Mouse (Mus musculus): ENCODE measurements around the gene Arf6. TPM values are rescaled to one million over a fixed set of nuclear protein-coding genes. Genes with fewer than 3 reads are reported as not detected.
"Not testable (repeated sequence)": the region's sequence is repeated elsewhere in the genome, so short reads cannot be mapped to it uniquely, and the experiment has no call there.

The Arf6 gene
- total RNA-seq (2022), result 10 to 100 TPM; 53.1 to 59.5 (median 56.7) TPM

DNA sequence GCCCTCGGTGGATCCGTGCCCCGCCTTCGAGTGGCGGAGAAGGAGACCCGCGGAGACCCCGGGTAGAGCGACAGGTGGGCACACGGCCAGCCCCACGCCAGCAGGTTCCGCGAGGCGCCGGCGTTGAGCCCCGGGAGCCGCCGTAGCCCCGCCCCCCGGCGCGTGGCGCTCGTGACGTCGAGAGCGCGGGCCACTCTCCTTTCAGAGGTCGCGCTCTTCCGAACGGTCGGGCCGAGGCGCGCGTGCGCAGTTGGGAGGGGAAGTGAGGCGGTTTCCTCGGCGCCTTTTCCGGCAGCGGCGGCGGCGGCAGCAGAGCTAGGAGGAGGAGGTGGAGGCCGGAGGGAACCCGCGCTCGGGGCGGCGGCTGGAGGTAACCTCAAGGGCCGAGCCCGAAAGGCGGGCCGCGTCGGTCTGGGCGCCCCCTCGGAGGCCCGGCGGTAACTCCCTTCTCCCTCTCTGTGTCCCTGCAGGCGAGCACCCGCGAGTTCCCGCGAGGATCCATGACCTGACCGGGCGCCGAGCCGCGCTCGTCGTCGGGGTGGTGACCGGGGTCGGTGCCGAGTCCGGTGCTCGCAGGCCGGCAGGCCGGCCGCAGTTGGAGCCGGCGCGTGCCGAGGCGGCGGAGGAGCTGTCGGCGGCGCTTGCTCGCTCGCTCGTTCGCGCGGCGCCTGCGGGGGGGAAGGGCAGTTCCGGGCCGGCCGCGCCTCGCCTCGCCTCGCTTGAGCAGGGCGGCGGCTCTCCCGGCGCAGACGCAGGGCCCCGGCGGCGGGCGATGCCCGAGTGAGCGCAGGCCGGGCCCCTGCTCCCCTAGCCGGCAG lies at the start of gene Arf6, which contains the start of gene Gm9887:
TSS of gene Arf6 (plus strand) at position 297 of the 818 bp plus-strand sequence.
TSS of gene Gm9887 (minus strand) at position 605 of the 818 bp plus-strand sequence.
- DNase-seq (ENCODE audit: low spot score in 2 of 2), result peak; percentile 95 to 97

DNA sequence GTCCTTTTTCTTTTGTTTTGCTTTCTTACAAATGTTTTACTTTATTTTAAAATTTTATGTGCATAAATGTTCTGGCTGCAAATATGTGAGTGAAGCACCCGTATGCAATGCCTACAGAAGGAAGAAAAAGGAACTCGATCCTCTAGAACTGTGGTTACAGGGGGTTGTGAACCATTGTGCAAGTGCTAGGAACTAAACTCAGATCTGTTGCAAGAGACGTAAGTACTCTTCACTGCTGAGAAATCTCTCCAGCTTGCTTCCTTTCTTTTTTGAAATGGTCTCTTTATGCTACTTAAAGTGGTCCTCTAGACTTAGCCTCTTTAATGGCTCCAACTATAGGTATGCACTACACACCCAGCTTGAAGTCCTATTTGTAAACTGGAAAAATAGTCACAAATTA lies 40.8 kb upstream of the Arf6 start:
- no peak for DNase-seq (ENCODE audit: low spot score in 2 of 2)

DNA sequence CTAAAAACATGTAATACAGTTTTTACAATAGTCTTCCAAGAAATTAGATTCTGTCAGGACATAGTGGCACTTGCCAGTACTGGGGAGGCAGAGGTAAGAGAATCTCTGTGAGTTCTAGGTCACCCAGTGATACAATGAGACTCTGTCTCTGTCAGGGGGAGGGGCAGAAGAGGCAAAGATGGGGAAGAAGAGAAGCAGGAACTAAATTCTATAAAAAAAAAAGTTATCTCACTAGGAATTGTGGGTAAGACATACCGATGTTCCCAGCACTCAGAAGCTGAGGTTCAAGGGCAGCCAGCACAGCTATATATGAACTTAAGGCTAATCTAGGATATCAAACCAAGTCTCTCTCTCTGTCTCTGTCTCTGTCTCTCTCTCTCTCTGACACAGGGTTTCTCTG lies 39.8 kb upstream of the Arf6 start:
- no peak for DNase-seq (ENCODE audit: low spot score in 2 of 2)

DNA sequence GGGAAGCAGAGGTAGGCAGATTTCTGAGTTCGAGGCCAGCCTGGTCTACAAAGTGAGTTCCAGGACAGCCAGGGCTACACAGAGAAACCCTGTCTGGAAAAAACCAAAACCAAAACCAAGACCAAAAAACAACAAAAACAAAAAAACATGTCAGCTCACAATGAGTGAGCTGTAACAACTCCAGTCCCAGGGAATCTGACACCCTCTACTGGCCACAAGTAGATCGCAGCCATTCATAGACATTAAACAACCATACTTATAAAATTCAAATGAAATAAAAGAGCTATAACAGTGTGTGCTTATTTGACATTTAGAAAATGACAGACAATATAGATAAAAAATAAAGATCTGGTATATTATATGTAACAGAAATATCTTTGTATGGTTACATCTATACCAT lies 38.4 kb upstream of the Arf6 start:
- no peak for DNase-seq (ENCODE audit: low spot score in 2 of 2)

DNA sequence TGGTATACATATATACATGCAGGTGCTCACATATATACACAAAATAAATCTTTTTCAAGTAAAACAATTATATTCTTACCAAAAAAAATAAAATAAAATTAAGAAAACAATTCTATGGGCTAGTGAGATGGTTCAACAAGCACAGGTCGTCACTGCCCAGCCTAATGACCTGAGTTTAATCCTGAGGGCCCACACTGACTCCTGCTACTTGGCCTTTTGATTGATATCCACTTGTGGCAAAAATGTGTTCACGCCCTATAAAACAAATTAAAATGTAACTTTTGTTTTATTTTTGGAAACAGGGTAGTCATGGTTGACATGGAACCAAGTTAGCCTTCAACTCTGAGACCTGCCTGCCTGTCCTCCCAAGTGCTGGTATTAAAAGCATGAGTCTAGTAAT lies 22.0 kb upstream of the Arf6 start:
- DNase-seq (ENCODE audit: low spot score in 2 of 2), result no peak

DNA sequence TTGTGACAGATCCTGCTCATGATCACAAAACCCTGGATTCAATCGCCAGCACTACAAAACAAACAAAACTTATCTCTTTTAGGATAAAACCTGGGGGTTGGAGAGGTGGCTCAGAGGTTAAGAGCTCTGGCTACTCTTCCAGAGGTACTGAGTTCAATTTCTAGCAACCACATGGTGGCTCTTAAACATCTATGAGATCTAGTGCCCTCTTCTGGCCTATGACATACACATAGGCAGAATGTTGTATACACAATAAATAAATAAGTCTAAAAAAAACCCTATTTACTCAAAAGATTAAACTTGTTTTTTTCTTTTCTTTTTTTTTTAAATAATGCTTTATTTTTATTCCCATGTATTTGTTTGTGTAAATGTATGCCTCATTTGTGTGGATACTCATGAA lies 20.3 kb upstream of the Arf6 start:
- no peak for DNase-seq (ENCODE audit: low spot score in 2 of 2)

DNA sequence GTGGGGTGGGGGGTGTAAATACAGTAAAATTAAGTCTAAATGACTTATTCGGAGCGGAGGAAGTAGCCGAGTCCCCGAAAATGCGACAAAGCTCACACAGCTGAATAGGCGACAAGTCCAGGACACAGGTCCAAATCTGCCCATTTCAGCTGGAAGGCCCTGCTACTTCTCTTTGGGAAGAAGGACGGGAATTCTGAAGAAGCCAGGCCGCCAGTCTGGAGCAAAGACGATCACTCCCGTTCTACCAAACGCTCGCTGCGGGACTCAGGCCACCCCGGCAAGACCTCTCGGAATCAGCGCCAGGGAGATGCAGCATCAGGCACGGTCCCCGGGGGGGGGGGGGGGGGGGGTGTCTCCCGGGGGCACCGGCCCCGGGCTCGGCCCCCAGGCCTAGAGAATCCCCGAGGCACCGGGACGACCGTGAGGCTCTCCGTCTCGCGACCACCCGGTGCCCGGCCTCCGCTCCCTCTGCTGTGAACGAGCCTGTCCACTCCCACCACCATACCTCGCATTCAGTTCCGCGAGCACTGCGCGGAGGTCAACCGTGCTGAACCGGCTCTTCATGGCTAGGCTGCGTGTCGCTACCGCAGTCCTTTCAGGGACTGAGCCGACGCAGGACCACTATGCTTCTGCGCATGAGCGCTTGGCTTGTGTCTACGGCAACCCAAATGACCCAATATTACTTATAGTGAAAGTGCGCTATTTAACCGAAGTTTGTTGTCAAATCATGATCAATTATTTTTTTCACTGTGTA lies 15.2 kb upstream of the Arf6 start, which contains the start of gene Nemf:
TSS of gene Nemf (minus strand) at position 620 of the 754 bp plus-strand sequence.
- DNase-seq (ENCODE audit: low spot score in 2 of 2), result peak; percentile 77 to 79

DNA sequence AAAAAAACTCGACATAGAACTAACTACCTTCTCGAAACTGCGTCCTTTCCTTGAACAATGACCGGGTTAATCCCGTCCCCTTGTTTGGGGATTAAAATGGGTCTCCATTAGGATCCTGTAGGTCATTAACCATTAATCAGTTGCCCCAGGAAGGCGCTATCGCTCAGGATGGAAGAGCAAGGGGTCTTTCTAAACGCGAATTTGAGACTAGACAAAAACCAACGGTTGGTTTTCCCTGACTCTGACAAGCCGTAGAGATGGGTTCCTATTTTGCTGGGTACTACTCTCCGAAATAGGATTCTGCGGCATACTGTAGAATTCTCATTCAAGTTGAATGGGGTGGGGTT lies 14.7 kb upstream of the Arf6 start:
- no peak for DNase-seq (ENCODE audit: low spot score in 2 of 2)

DNA sequence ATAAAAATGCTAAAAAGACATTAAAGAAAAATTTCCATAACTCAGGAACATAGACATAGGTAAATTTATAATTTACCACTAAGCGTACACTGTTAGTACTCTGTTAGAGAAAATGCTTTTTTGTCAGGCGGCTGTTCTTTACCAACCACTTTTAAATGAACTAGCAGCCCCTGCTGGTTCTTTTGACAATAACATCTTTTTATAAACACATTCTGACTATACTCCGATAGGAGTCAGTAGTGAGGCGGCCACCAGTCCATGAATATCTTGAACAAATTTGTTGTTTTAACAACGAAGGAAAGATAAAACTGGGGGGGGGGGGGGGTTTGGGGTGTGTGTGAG lies 11.3 kb upstream of the Arf6 start:
- DNase-seq (ENCODE audit: low spot score in 2 of 2), result peak in 1 of 2 experiments; percentile 61

DNA sequence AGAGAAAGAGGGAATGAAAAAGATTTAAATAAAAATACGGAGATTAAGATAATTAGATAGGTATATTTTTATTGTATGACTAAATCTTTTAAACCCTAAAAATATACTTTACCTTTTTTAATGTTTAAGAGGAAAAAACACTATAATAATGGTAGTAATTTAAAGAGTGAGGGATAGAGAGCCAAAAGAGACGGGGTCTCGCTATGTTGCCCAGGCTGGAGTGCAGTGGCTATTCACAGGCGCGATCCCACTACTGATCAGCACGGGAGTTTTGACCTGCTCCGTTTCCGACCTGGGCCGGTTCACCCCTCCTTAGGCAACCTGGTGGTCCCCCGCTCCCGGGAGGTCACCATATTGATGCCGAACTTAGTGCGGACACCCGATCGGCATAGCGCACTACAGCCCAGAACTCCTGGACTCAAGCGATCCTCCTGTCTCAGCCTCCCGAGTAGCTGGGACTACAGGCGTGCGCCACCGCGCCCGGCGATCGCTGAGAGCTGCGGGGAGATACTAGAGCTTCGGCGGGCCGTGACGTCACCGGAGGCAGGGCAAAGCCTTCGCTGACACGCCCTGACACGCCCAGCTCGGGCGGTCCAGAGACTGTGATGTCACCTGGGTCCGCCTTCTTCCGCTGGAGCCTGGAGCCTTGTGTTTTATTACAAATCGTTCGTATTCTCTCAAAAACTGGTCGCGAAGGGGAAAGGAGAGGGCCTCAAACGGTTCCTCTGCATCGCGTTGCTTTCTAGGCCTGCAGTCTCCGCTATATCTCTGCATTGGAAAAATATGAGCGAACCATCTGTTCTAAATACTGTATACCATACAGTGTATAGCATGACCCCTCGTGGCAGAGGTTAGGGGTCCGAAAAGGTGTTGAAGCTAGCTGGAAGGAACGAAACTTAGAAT lies 10.7 kb upstream of the Arf6 start:
- peak; percentile 98 to 100 for DNase-seq (ENCODE audit: low spot score in 2 of 2)

DNA sequence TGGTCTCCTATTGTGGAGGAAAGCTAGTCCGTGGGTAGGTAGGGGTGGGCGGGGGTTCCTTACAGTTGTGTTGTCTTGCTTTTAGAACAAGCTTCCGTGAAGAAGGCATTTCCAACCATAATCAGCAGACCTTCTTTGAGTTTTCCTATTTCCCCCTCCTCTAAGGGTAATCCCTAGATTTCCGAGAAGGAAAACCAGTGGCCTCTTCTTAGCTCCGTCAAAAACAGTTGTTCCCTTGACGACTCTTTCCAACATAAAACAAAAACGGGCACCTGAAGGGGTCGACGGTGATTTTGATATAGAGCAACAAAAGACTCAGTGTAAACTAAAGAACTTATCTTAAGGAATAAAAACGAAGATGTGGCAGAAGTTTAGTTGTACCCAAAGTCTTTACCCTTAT lies 10.0 kb upstream of the Arf6 start:
- no peak for DNase-seq (ENCODE audit: low spot score in 2 of 2)

DNA sequence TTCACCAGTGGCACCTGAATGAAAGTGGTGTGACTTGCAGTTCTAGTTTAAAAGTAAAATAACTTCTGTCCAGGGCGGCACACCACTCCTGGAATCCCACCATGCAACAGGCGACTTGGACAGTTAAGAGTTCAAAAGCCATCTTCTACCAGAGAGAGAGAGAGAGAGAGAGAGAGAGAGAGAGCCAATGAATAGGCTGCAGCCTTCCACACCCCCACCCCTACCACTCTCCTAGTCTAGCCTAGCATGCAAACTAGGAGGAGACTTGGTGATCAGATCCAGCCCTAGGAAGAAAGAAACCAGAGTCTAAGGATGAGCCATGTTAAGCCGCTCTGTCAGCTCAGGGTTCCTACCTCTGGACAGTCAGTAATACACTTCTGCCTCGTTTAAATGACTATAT lies 9.6 kb upstream of the Arf6 start:
- no peak for DNase-seq (ENCODE audit: low spot score in 2 of 2)

DNA sequence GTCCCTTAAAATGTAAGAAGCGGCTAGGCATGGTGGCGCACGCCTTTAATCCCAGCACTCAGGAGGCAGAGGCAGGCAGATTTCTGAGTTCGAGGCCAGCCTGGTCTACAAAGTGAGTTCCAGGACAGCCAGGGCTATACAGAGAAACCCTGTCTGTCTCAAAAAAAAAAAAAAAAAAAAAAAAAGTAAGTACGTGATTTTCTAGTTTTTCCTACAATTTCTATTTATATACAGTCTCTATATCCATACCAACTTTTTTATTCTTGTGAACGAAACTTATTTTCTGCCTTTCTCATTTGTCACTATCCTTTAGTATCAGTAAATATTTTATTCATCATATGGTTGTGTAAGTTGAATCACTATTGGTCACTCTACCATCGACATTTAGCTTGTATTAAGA lies 8.8 kb upstream of the Arf6 start:
- not testable (repeated sequence) for DNase-seq (ENCODE audit: low spot score in 2 of 2)

DNA sequence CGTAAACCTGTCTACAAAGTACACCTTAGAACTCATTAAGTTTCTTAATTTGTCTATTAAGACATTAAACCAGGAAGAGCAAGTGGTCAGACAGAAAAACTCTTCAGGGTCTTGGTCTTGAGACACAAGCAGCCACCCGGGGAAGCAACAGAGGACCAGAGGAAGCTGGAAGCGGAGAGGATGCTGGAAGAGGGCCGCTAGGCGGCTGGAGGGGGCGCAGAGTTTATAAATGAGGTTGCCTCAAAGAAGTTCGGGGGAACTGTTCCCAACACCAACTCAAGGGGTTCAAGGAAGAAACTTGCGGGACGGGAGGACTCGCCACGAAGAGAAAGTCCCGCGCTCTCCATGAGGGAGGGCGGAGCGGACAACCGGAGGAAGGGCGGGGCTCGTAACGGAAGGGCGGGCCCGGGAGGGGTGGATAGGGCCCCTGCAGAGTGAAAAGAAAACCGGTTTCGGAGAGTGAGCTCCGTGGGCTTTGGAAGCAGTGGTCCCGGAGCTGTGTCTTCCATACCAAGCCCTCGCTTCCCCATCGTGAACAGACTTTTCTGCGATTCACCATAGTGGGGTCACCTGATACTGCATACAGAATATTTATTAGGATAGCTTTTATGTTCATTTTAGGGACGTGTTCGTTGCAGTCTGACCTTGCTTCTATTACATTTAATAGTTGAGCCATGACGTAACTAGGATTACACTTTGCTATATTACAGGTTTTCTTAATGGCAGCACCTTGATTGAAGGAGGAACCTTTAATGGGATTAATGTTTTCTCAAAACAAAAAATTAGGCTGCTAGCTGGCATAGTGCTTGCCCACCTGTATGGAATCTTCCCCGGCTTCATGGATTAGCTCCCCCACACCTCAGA lies 7.8 kb upstream of the Arf6 start:
- peak in 1 of 2 experiments; percentile 42 for DNase-seq (ENCODE audit: low spot score in 2 of 2)

DNA sequence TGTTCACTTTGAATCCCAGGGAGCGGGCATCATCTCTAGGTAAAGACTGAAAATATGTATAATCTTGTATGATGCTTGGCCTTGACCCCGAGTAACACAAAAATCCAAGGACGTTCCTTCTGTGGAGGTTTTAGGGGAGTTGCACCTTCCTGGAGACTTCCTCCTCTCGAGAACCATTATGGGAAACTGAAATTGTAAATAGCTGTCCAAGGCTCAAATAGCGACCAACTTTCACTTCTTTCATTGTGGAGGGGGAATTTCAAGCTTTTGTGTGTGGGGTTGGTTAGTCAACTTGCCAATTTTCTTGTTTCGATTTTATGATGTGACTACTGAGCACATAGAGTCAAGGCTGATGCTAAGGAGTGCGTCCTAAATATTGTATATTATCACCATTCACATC lies 6.2 kb upstream of the Arf6 start:
- DNase-seq (ENCODE audit: low spot score in 2 of 2), result no peak

DNA sequence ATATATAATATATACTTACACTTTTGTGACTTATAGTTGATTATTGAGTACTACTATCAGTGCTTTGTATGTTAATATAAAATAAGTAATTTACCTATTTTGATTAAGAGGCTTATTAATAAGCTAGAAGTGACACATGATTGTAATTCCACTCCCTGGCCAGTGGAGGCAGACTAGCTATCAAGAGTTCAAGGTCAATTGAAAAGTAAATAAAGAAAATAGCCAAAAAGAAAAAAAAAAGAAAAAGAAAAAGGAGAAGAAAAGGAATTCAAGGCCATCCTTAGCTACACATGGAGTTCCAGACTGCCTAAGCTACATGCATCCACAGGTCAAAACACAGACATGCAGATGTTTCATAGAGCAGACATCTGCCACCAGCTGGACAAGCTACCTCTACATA lies 5.5 kb upstream of the Arf6 start:
- no peak for DNase-seq (ENCODE audit: low spot score in 2 of 2)

DNA sequence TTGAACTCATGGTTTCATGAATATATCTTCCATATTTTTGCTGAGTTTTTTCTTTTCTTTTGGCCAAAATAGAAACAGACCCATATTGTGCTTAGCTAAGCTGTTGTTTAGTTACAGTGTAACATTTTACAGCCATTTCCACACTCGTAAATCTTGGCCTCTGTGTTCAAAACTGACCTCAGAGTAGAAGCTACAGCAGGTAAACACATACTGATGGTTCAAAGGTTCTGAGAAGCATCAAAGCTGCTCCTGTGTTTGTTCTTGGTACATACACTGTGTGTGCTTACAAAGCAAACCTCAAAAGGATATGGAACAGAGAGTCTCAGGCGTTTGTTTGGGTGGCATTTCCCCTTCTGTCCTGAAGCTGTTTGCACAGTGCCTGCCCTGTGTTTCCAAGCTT lies 4.4 kb upstream of the Arf6 start:
- DNase-seq (ENCODE audit: low spot score in 2 of 2), result no peak

DNA sequence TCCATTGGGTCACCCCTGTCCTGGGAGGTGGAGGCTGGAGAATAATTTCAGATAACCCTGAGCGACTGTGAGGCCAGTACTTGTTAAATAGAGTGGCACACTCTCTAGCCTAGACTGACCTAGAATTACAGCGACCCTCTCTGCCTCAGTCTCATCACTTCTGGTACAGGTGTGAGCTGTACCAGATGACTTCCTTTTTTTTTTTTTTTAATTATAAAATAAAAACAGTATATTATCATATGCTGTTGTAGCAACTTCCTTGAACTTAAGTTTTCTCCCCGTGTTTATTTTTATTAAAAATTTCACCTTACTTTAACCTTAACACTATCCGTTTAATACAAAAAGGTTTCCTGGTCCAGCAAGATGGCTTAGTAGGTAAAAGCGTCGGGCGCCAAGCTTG lies 1.0 kb upstream of the Arf6 start:
- no peak for DNase-seq (ENCODE audit: low spot score in 2 of 2)

DNA sequence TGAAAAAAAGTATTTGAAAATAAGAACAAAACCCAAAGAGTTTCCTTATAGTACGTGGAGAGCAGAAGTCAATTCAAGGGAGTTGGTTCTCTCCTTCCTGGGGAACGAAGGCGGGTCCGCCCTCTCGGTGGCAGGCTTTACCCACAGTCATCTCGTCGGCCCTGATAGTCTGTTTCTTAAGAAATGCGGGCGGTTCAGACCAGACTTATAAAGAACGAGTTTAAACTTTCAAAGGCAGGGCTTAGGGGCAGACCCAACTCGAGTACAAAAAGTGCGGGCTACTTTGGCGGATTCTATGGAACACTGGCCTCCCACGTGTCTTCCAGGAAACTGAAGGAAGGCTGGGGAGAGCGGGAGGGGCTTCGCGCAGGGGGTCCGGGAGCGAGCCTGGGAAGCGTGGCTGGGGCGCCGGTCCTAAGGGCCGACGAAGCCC lies 513 bp upstream of the Arf6 start:
- no peak for DNase-seq (ENCODE audit: low spot score in 2 of 2)

DNA sequence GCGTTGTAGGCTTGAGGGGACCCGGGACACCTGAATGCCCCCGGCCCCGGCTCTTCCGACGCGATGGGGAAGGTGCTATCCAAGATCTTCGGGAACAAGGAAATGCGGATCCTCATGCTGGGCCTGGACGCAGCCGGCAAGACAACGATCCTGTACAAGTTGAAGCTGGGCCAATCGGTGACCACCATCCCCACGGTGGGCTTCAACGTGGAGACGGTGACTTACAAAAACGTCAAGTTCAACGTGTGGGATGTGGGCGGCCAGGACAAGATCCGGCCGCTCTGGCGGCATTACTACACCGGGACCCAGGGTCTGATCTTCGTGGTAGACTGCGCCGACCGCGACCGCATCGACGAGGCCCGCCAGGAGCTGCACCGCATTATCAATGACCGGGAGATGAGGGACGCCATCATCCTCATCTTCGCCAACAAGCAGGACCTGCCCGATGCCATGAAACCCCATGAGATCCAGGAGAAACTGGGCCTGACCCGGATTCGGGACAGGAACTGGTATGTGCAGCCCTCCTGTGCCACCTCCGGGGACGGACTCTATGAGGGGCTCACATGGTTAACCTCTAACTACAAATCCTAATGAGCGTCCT lies 881 bp downstream of the Arf6 start:
- peak in 1 of 2 experiments; percentile 29 for DNase-seq (ENCODE audit: low spot score in 2 of 2)
